Mouse (Mus musculus): ENCODE measurements around the gene Inpp5e.

The Inpp5e gene

DNA sequence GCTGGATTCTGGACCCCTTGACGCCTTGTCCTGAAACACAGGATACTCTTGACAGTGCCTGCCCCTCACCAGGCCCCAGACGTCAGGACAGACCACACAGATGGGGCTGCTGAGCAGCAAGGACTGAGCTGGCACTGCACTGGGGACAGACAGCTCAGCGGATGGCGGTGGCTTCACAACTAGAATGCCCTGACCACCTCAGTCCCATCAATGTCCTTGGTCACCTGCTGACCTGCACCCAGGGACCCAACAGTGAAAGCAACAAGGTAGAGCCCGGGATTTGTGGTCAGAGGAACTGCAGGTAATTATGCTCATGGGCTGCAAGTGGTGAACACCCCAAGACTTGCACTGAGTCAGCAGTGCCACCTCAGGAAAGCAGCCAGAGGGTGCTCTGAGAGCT, 46.0 kb downstream of the Inpp5e start:
- no peak for DNase-seq (ENCODE audit: low spot score)

- no peak for DNase-seq (ENCODE audit: low spot score)
Measured at GRCm38 (mm10) chr2:26360772-26361171, 48.2 kb downstream of the Inpp5e start, which contains the start of gene Card9. Card9 (minus strand) TSS chr2:26360918.

- no peak for DNase-seq (ENCODE audit: low spot score)
Measured at GRCm38 (mm10) chr2:26359983-26360382, 49.0 kb downstream of the Inpp5e start.

DNA sequence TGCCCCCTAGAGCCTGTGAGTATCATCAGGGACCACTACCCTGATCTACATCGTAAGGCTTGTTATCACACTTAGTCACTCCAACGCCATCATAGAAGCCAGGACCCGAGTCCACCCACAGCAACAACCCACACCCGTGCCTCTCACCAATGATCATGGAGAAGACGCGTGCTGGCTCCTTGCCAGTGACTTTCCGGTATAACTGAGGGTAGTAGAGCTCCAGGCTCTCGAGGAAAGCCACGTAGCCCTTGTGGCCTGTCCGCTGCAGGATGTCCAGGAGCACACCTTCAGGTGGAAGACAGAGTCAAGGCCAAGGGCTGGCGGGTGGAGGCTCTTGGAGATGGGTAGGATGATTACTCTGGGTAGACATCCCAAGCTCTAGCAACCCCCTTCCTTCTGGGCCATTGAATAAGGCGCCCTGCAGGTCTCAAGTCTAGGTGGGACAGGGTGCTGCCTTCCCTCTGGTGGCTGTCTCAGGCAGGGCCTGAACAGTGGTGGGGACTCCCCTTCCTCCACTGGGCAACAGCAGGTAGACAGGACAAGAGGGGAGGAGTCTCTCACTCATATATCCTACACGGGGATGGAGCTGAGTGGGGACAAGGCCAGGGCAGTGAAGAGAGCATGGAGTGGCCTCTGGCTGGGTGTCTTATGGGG, 50.2 kb downstream of the Inpp5e start:
- DNase-seq (ENCODE audit: low spot score): no peak

GRCm38 (mm10) chr2:26357484-26357883, 51.5 kb downstream of the Inpp5e start:
- DNase-seq (ENCODE audit: low spot score): no peak

DNA sequence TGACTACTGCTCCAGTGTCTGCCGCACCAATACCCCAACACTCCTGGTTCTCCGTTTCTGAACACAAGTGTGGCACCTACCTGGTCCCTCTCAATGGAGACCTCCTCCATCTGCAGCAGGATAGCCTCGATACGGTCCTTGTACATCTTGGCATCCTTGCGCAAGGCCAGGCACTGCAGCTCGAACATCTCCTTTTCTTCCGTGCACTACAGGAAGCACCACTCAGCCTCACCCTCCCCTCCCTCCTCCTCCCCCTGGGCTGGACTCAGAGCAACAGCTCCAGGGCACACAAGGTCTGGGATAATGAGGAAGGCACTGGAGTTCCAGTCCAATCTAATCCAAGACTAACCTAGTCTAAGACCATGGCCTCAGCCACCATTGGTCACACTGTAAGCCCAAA, 52.3 kb downstream of the Inpp5e start:
- DNase-seq (ENCODE audit: low spot score): no peak

DNA sequence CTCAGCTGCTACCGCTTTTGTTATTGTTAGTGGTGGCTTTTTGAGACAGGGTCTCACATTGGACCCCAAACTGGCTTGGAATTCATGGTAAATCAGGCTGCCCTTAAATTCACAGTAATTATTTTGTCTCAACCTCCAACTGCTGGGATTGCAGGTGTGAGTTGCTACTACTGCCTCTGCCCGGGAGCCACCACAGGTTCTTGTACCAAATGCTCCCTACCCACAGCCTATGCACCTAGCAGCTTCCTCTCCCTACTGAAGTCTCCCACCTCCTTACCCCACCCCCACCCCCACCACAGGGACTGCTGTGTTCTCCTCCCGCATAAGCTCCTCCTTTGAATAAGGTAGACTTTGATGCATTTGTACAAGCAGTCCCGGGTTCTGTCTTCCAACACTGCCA, 52.8 kb downstream of the Inpp5e start:
- no peak for DNase-seq (ENCODE audit: low spot score)

DNA sequence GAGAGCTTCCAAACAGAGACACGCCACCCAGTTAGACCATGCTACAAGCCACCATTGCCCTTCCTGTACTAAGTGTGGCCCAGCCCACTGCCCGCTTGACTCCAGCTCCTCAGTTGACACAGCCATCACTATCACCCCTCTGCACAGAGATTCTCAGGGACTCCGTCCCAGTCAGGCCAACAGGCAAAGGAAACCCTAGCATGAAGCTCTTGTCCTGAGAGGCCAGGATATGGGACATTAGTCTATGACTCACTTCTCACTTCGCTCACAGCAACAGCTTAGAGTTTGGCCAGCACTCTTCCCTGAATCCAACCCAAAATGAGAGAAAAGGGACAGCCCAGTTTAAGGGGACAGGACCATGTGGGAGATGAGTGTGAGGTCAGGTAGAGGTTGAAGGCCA, 54.6 kb downstream of the Inpp5e start:
- no peak for DNase-seq (ENCODE audit: low spot score)

DNA sequence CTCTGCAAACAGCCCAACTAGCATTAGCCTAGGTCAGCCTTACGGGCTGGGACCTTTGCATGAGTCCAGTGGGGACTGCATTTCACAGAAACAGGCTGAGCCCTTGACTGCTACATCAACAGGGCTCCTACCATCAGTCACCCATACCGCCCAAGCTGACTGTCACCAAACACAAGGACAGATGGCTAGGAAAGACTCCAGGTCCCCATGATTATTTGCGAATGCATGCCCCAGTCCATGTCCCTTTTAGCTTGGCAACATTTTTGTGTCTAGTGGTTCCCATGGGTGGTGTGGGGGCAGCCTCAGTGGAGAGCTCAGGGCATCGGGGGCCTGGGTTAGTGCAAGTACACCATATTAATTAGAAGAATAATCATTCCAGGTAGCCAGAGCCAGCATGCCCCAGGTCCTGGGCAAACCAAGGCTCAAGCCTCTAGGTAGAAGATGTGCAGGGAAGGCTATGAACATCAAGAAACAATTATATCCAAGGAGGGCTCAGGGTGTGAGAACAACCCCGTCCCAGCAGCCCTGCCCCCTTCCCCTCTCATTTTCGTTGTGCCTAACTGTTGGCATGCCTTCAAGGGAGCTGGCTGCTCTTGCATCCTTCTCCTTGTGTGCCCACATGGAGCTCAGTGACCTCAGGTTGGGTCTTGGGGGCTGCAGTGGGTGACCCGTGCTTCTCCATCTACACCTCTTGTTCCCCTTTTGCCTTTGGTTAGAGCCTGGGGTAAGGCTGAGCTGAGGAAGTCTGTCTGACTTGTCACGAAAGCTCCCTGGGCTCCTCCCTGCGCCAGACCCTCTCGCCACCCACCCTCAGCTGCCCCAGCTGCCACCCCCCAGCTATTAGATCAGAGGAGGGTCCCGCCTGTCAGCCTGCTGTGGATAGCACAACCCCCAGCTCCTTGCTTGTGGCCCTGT, 55.7 kb downstream of the Inpp5e start:
- DNase-seq (ENCODE audit: low spot score): no peak

- DNase-seq (ENCODE audit: low spot score): no peak
Measured at GRCm38 (mm10) chr2:26352291-26352910, 56.6 kb downstream of the Inpp5e start.

- peak; percentile 90 for DNase-seq (ENCODE audit: low spot score)
Measured at GRCm38 (mm10) chr2:26351358-26352290, 57.4 kb downstream of the Inpp5e start, which contains the start of gene Dnlz. Dnlz (minus strand) TSS chr2:26352110.

- DNase-seq (ENCODE audit: low spot score): peak; percentile 39
Measured at GRCm38 (mm10) chr2:26348241-26348640, 60.8 kb downstream of the Inpp5e start.
